Mouse (Mus musculus): ENCODE data around the gene Fgfr2.

The Fgfr2 gene

DNA sequence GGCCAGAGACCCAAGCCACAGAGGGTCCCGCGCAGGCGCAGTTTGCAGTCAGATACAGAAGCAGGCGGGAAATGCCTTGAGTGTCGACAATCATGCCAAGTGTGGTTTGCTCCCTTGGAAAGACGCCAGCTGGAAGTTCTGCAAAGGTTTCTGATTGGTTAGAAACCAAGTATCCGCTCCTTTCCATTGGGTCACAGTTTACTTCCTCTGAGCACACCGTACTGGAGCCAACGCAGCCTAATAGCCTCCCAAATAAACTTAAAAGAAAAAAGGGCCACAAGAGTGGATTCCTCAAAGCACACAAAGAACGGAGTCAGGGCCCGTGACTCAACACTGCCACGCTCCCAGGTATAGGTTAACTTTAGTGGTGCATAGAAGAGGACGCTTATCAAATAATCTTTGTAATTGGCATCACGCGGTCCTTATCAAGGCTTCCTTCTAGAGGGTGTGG is 2797.1 kb downstream of the Fgfr2 start:
- no peak for DNase-seq (ENCODE audit: extremely low spot score, low read depth, low spot score)

DNA sequence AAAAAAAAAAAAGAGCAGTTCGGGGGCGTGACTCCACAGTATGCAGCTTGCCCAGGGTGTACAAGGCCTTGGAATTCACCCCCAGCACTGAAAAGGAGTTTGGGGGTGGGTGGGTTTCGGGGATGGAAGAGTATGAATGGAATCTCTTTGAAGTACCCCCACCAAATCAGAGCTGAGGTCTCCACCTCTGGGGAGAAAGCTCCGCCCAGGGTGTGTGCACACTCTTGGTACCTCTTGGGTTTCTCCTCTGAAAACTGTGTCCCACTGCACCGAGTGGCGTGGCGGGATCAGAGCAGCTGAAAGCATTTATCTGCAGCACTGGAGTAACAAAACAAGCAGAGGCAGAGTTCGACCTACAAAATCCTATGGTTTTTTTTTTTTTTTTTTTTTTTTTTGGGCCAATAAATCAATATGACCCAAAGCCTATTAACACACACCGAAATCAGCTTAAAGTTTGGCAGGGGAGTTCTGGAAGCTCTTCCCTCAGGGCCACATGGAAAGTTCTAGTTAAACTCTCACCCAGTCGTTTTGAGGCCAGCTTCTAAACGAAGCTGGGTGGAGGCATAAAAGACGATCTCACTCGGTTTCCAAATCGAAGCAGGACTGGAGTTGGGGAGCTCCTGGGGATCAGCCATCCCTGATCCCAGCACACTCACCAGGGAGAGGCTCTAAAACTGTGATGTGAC is 2798.3 kb downstream of the Fgfr2 start:
- DNase-seq (ENCODE audit: extremely low spot score, low read depth, low spot score): no peak

DNA sequence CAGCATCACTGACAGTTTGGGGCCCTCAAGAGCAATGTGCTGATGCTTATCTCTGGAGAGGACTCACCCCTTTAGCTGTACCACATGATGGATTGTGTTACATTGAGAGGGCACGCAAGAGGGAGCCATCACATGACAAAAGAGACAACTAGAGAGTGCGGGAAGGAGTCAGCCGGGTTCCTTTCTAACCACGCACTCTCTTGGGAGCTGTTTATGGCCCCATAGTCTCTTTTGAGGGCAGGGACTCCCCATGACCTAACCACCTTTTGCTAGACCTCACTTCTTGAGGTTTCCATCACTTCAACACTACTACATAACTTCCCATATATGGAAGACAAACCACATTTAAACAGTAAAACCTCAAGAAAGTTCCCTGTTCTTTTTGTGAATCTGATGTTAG is 2799.4 kb downstream of the Fgfr2 start:
- DNase-seq (ENCODE audit: extremely low spot score, low read depth, low spot score): no peak

DNA sequence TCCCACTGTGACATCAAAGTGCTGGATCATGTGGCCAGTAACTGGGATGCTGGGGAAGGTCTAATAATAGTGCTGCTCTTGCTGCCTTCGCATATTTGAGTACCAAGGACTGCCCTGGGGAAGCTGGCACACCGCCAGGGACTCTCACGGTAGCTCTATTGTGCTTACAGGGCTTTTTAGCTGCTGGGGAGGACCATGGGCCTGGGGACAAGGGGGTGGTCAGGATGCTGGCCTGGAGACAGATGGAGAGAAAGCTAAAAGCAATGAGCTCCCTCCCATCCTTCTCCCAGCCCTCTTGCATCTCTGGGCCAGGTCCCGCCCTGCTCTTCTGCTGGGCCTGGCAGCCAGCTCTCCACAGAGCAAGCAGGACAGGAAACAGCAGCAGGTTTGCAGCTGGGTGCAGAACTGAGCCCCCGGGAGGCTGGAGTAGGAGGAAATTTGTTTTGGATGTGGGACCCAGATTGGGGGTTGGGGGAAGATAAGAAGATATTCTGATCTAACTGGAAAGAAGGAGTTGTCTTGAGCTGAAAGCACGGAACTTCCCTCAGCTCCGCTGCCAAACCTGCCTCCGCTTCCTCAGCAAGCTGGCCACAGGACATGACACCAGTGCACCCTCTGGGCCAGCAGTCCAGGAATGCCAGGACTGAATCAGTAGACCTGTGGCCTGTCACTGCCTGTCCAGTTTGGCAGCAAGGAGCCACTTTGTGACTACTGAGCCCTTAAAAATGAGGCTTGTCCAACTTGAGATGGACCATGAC is 2803.2 kb downstream of the Fgfr2 start:
- no peak for DNase-seq (ENCODE audit: extremely low spot score, low read depth, low spot score)

- no peak for DNase-seq (ENCODE audit: extremely low spot score, low read depth, low spot score)
Observed at GRCm38 (mm10) chr7:130316294-130316693, 2806.9 kb downstream of the Fgfr2 start.

- DNase-seq (ENCODE audit: extremely low spot score, low read depth, low spot score): no peak
Observed at GRCm38 (mm10) chr7:130315221-130315620, 2807.9 kb downstream of the Fgfr2 start.

- no peak for DNase-seq (ENCODE audit: extremely low spot score, low read depth, low spot score)
Observed at GRCm38 (mm10) chr7:130314658-130315057, 2808.5 kb downstream of the Fgfr2 start.

GRCm38 (mm10) chr7:130311362-130311761 is 2811.8 kb downstream of the Fgfr2 start:
- no peak for DNase-seq (ENCODE audit: extremely low spot score, low read depth, low spot score)

GRCm38 (mm10) chr7:130309180-130309579 is 2814.0 kb downstream of the Fgfr2 start:
- no peak for DNase-seq (ENCODE audit: extremely low spot score, low read depth, low spot score)

DNA sequence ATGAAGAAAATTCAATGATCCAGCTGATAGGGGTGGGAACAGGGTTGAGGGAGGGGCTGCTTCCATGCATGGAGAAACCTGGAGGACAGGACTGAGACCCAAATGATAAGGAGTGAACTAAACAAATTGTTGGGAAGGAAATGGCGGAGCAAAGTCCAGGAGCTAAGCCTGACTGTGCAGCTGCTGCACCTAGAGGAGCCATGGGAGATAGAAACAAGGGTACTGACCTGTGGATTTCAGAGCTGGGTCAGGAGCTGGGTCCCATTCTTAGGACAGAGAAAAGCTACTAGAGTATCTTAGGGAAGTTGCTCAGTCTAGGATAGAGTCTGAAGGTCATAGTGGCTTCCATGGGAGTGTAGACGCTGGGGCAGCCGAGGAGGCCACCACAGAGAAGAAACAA is 2816.1 kb downstream of the Fgfr2 start:
- no peak for DNase-seq (ENCODE audit: extremely low spot score, low read depth, low spot score)

DNA sequence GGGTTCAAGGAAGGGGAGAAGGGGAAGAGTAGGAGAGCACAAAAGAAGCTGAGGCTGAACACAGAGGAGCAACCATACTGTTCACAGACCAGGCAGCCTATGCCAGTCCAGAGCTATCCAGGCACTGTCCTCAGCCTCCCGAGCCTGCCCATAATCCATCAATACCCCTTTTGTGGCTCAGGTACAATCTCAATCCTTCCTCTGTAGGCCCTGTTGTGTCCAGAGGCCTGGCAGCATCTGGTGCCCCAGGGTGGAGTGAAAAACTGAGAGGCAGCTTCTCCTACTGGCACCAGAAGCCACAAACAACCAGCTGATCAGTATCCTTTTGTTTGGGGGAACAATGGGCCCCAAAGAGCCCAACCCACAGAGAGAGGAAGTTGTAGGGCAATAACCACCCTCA is 2818.5 kb downstream of the Fgfr2 start:
- DNase-seq (ENCODE audit: extremely low spot score, low read depth, low spot score): no peak

- DNase-seq (ENCODE audit: extremely low spot score, low read depth, low spot score): no peak
Observed at GRCm38 (mm10) chr7:130303464-130303863, 2819.7 kb downstream of the Fgfr2 start.

GRCm38 (mm10) chr7:130300606-130301005 is 2822.5 kb downstream of the Fgfr2 start:
- no peak for DNase-seq (ENCODE audit: extremely low spot score, low read depth, low spot score)

GRCm38 (mm10) chr7:130298926-130299594 is 2824.1 kb downstream of the Fgfr2 start:
- DNase-seq (ENCODE audit: extremely low spot score, low read depth, low spot score): peak; percentile 44

- no peak for DNase-seq (ENCODE audit: extremely low spot score, low read depth, low spot score)
Observed at GRCm38 (mm10) chr7:130291179-130291578, 2832.0 kb downstream of the Fgfr2 start.

DNA sequence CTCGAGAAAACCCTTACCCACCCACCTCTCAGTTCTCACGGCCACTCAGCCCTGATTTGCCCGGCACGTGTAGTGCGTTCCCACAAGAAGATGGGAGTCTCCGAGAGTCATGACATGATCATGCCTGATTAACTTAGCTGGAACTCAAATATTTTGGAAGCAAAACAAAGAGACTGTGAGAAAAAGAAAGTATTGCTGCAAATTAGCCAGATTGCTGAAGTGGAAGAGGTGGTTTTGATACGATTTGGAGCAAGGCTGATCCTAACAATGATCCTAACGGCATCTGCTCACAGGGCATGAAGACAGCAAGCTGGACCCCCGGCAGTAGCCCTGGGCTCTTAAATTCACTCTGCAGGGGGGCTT is 2833.7 kb downstream of the Fgfr2 start:
- no peak for DNase-seq (ENCODE audit: extremely low spot score, low read depth, low spot score)

DNA sequence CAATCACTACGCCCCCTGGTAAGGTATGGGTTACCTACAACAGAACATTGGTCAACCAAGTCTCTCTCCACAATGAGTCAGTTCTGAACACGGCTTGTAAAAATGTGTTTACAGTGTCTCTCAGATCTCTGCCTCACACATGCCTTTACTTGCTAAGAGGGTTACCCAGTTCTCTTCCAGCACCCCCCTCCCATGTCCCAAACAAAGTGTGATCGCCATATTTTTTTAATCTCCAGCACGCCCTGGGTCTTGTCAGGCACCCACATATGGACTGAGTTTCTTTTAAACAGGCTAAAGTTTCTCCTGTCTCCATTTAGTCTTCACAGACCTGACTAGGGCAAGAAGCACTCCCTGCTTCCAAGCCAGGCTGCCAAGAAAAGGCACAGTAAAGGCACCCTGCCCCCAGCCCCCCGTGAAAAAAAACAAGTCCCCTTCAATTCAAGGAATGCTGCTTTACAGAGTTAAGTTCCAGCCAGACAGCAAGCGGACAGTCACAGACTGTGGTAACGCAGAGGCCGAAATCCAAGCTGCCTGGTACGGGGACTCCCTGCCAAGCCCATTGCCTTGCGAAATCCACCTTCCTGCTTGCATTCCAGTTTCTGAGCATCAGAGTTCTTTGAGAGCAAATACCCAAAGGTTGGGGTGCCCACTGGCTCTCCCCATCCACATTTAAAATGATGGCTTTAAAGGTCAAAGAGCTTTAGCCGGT is 2834.3 kb downstream of the Fgfr2 start:
- DNase-seq (ENCODE audit: extremely low spot score, low read depth, low spot score): no peak

- DNase-seq (ENCODE audit: extremely low spot score, low read depth, low spot score): no peak
Observed at GRCm38 (mm10) chr7:130288248-130288647, 2834.9 kb downstream of the Fgfr2 start.

DNA sequence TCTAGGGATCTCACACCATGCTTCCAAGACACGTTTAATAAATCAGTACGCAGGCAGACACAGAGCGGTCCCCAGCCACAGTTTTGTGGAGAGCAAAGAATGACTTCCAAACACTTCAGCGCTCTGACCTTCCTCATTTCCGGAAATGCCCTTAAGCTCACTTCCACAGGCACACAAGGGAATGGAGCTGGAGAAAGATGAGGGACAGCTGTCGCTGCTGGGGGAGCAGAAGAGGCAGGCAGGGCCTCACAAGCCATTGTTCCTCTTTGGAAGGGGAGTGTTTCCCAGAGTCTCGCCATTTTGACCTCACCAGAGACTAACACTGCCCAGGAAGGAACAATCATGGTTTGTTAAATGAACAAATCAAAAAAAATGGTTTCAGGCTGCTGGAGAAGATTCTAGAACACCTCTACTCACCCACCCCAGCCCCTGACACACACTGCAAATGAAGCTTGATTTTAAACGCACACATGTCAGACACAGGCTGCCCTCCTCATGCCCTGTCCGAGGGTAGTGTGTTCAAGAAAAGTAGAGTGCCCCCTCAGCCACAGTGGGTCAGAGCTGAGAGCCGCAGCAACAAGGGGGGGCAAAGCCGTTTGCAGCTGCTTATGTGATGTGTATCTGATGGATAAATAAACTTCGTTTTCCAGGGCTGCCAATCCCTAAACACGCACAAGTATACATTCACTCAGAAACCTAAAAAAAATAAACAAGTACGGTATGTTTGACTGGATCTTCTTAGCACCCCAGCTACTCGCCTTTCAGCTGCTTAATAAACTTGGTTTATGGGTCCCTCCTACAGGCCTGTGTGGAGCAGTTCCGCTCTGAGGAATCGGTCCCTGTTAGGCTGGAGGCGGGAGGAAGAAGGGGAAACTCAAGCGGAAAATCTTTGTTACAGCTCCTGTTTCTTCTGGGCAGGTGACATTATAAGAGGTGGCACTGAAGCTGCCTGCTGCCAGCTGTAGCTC is 2844.1 kb downstream of the Fgfr2 start:
- no peak for DNase-seq (ENCODE audit: extremely low spot score, low read depth, low spot score)
